Mouse (Mus musculus): ENCODE data around the gene Cabp1.

Gene Cabp1

GRCm38 (mm10) chr5:115193669-115194625 lies at the start of gene Cabp1:
Cabp1 (minus strand) TSS chr5:115194381.
- DNase-seq (ENCODE audit: low read depth, low spot score) = peak; percentile 83

GRCm38 (mm10) chr5:115240191-115240590 lies 46.0 kb upstream of the Cabp1 start:
- DNase-seq (ENCODE audit: low read depth, low spot score) = peak; percentile 73

- no peak for DNase-seq (ENCODE audit: low read depth, low spot score)
Measured at GRCm38 (mm10) chr5:115238729-115239195, 44.6 kb upstream of the Cabp1 start.

GRCm38 (mm10) chr5:115237803-115238728 lies 43.9 kb upstream of the Cabp1 start:
- peak; percentile 97 for DNase-seq (ENCODE audit: low read depth, low spot score)

- peak; percentile 94 for DNase-seq (ENCODE audit: low read depth, low spot score)
Measured at GRCm38 (mm10) chr5:115235786-115236263, 41.6 kb upstream of the Cabp1 start, which contains the start of gene Pop5. Pop5 (plus strand) TSS chr5:115235836.

- DNase-seq (ENCODE audit: low read depth, low spot score) = peak; percentile 90
Measured at GRCm38 (mm10) chr5:115235323-115235771, 41.2 kb upstream of the Cabp1 start.

- DNase-seq (ENCODE audit: low read depth, low spot score) = peak; percentile 82
Measured at GRCm38 (mm10) chr5:115234519-115234918, 40.3 kb upstream of the Cabp1 start.

GRCm38 (mm10) chr5:115233031-115233780 lies 39.0 kb upstream of the Cabp1 start:
- DNase-seq (ENCODE audit: low read depth, low spot score) = no peak

GRCm38 (mm10) chr5:115232516-115232915 lies 38.3 kb upstream of the Cabp1 start:
- DNase-seq (ENCODE audit: low read depth, low spot score) = peak; percentile 63

GRCm38 (mm10) chr5:115231552-115232120 lies 37.5 kb upstream of the Cabp1 start:
- peak; percentile 68 for DNase-seq (ENCODE audit: low read depth, low spot score)

- peak; percentile 83 for DNase-seq (ENCODE audit: low read depth, low spot score)
Measured at GRCm38 (mm10) chr5:115230830-115231551, 36.8 kb upstream of the Cabp1 start.

- no peak for DNase-seq (ENCODE audit: low read depth, low spot score)
Measured at GRCm38 (mm10) chr5:115222485-115222884, 28.3 kb upstream of the Cabp1 start.

GRCm38 (mm10) chr5:115220931-115221640 lies 26.9 kb upstream of the Cabp1 start:
- DNase-seq (ENCODE audit: low read depth, low spot score) = peak; percentile 87

- peak; percentile 86 for DNase-seq (ENCODE audit: low read depth, low spot score)
Measured at GRCm38 (mm10) chr5:115217998-115218397, 23.8 kb upstream of the Cabp1 start.

- DNase-seq (ENCODE audit: low read depth, low spot score) = no peak
Measured at GRCm38 (mm10) chr5:115215273-115216185, 21.3 kb upstream of the Cabp1 start.

GRCm38 (mm10) chr5:115214864-115215263 lies 20.7 kb upstream of the Cabp1 start:
- DNase-seq (ENCODE audit: low read depth, low spot score) = peak; percentile 91

- peak; percentile 89 for DNase-seq (ENCODE audit: low read depth, low spot score)
Measured at GRCm38 (mm10) chr5:115212861-115213260, 18.7 kb upstream of the Cabp1 start.

- DNase-seq (ENCODE audit: low read depth, low spot score) = peak; percentile 79
Measured at GRCm38 (mm10) chr5:115212451-115212850, 18.3 kb upstream of the Cabp1 start.

All from brain, adult 2 months (tissue).